Mouse (Mus musculus) CH12.LX (cell line): Measurements from ENCODE around the gene Il15. TPM values are rescaled to one million over a fixed set of nuclear protein-coding genes. Genes with fewer than 3 reads are reported as not detected.

Source experiments
- DNase-seq: peaks from one replicate; pipeline ENCODE4 v3.0.0-alpha.2; 2013; ENCODE audit errors: extremely low read depth
- H3K27ac ChIP-seq: 2 replicates; pipeline ENCODE4 v1.5.1; 2012; ENCODE audit warnings: low read depth, mild to moderate bottlenecking, control low read depth, moderate library complexity; ENCODE audit not compliant: insufficient read depth
- H3K27me3 ChIP-seq: replicated peaks from 2 replicates; pipeline ENCODE3; 2012; ENCODE audit warnings: inconsistent platforms
- H3K36me3 ChIP-seq, 2 experiments: replicated peaks in 1 of 2; 2 replicates each; pipeline versions ENCODE3 to v1.6.1; 2012; ENCODE audit warnings: inconsistent platforms in 1 of 2, low read length in 1 of 2, mild to moderate bottlenecking in 1 of 2, mixed read lengths in 1 of 2, moderate library complexity in 1 of 2; ENCODE audit not compliant: control insufficient read depth in 1 of 2, insufficient read depth in 1 of 2
- H3K4me1 ChIP-seq, 2 experiments: 2 replicates each; pipeline ENCODE4 v1.6.1; 2012; ENCODE audit warnings: inconsistent platforms in 1 of 2, moderate library complexity in 1 of 2; ENCODE audit not compliant: insufficient read depth in 2 of 2, control insufficient read depth in 1 of 2
- H3K4me2 ChIP-seq: 2 replicates; pipeline ENCODE4 v1.6.1; 2012; ENCODE audit warnings: low read depth, mild to moderate bottlenecking, control low read depth; ENCODE audit not compliant: poor library complexity, insufficient read depth, severe bottlenecking
- H3K4me3 ChIP-seq, 3 experiments: fragments of 150-350 bp in 1 of 3; sonication (generic) in 1 of 3; replicated peaks in 1 of 3; 2 replicates each; pipeline versions ENCODE3 to v1.5.1; 2011 to 2012; ENCODE audit warnings: low read depth in 2 of 3, low read length in 2 of 3, mild to moderate bottlenecking in 2 of 3, moderate library complexity in 2 of 3, control low read depth in 1 of 3, improper control_type of control experiment in 1 of 3, inconsistent platforms in 1 of 3, mixed read lengths in 1 of 3; ENCODE audit not compliant: poor library complexity in 1 of 3
- H3K79me2 ChIP-seq: replicated peaks from 2 replicates; pipeline ENCODE4 v1.6.1; 2012; ENCODE audit warnings: mild to moderate bottlenecking, moderate library complexity; ENCODE audit not compliant: control insufficient read depth, poor library complexity, insufficient read depth, severe bottlenecking; ENCODE audit errors: extremely low read depth
- H3K9ac ChIP-seq: 2 replicates; pipeline ENCODE4 v1.6.1; 2012; ENCODE audit warnings: low read depth, mild to moderate bottlenecking, control low read depth, moderate library complexity; ENCODE audit not compliant: insufficient read depth
- H3K9me3 ChIP-seq: replicated peaks from 2 replicates; pipeline ENCODE3; 2012; ENCODE audit warnings: low read length, inconsistent platforms, mixed read lengths
- CHD2 ChIP-seq: IDR thresholded peaks from 2 replicates; pipeline ENCODE4 v1.6.1; 2011; ENCODE audit warnings: low read length, improper control_type of control experiment
- ELF1 ChIP-seq: IDR thresholded peaks from 2 replicates; pipeline ENCODE4 v1.6.1; 2014; ENCODE audit warnings: low read depth, mild to moderate bottlenecking, inconsistent platforms, low read length, improper control_type of control experiment
- ETS1 ChIP-seq: conservative IDR thresholded peaks from 2 replicates; pipeline ENCODE4 v1.6.1; 2012; ENCODE audit warnings: low read depth, mild to moderate bottlenecking, inconsistent platforms, low read length, improper control_type of control experiment, moderate library complexity
- KAT2A ChIP-seq: IDR thresholded peaks from 2 replicates; pipeline ENCODE4 v1.6.1; 2012; ENCODE audit warnings: low read length, improper control_type of control experiment, inconsistent platforms; ENCODE audit not compliant: insufficient replicate concordance
- MAFK ChIP-seq: IDR thresholded peaks from 2 replicates; pipeline ENCODE4 v1.6.1; 2011; ENCODE audit warnings: low read length, improper control_type of control experiment; ENCODE audit not compliant: insufficient replicate concordance
- MAX ChIP-seq: IDR thresholded peaks from 2 replicates; pipeline ENCODE4 v1.6.1; 2011; ENCODE audit warnings: low read length, improper control_type of control experiment
- MAZ ChIP-seq: IDR thresholded peaks from 2 replicates; pipeline ENCODE4 v1.6.1; 2012; ENCODE audit warnings: low read depth, mild to moderate bottlenecking, inconsistent platforms, low read length, improper control_type of control experiment, moderate library complexity
- MEF2A ChIP-seq: IDR thresholded peaks from 2 replicates; pipeline ENCODE4 v1.6.1; 2014; ENCODE audit warnings: low read depth, mild to moderate bottlenecking, inconsistent platforms, low read length, improper control_type of control experiment, borderline replicate concordance
- MXI1 ChIP-seq: IDR thresholded peaks from 2 replicates; pipeline ENCODE4 v1.6.1; 2011; ENCODE audit warnings: mild to moderate bottlenecking, low read depth, low read length, improper control_type of control experiment
- MYC ChIP-seq: IDR thresholded peaks from 2 replicates; pipeline ENCODE4 v1.6.1; 2011; ENCODE audit warnings: low read depth, mild to moderate bottlenecking, improper control_type of control experiment, low read length
- PAX5 ChIP-seq: IDR thresholded peaks from 2 replicates; pipeline ENCODE4 v1.6.1; 2012; ENCODE audit warnings: low read length, inconsistent platforms, mixed read lengths
- POLR2AphosphoS2 ChIP-seq: IDR thresholded peaks from 2 replicates; pipeline ENCODE4 v1.6.1; 2011; ENCODE audit warnings: low read depth, low read length, improper control_type of control experiment
- RCOR1 ChIP-seq: conservative IDR thresholded peaks from 2 replicates; pipeline ENCODE4 v1.6.1; 2012; ENCODE audit warnings: low read depth, mild to moderate bottlenecking, inconsistent platforms, low read length, improper control_type of control experiment
- SIN3A ChIP-seq: IDR thresholded peaks from 2 replicates; pipeline ENCODE4 v1.6.1; 2012; ENCODE audit warnings: low read length, improper control_type of control experiment, inconsistent platforms
- TCF12 ChIP-seq: IDR thresholded peaks from 2 replicates; pipeline ENCODE4 v1.6.1; 2014; ENCODE audit warnings: low read depth, mild to moderate bottlenecking, inconsistent platforms, low read length, improper control_type of control experiment
- UBTF ChIP-seq: IDR thresholded peaks from 2 replicates; pipeline ENCODE4 v1.6.1; 2012; ENCODE audit warnings: low read depth, mild to moderate bottlenecking, inconsistent platforms, low read length, improper control_type of control experiment, moderate library complexity
- USF1 ChIP-seq: IDR thresholded peaks from 2 replicates; pipeline ENCODE4 v1.6.1; 2014; ENCODE audit warnings: low read depth, mild to moderate bottlenecking, inconsistent platforms, low read length, improper control_type of control experiment
- USF2 ChIP-seq: conservative IDR thresholded peaks from 2 replicates; pipeline ENCODE4 v1.6.1; 2011; ENCODE audit warnings: low read depth, low read length, improper control_type of control experiment
- ZC3H11A ChIP-seq: IDR thresholded peaks from 2 replicates; pipeline ENCODE4 v1.6.1; 2012; ENCODE audit warnings: low read depth, mild to moderate bottlenecking, inconsistent platforms, low read length, improper control_type of control experiment
- ZMIZ1 ChIP-seq: IDR thresholded peaks from 2 replicates; pipeline ENCODE4 v1.6.1; 2012; ENCODE audit warnings: low read depth, mild to moderate bottlenecking, inconsistent platforms, low read length, improper control_type of control experiment
- ZNF384 ChIP-seq: IDR thresholded peaks from 2 replicates; pipeline ENCODE4 v1.6.1; 2012; ENCODE audit warnings: low read depth, low read length, improper control_type of control experiment, inconsistent platforms
- dilution Hi-C: fragments of 300-500 bp; cut with MboI; formaldehyde crosslinking; loops from 2 replicates; pipeline ENCODE4 v1.14.3; 2020; ENCODE audit warnings: low sequenced_read_pairs; ENCODE audit not compliant: extremely low pct_unique_long_range_greater_than_20kb, extremely low pct_ligation_motif_present
- in situ Hi-C: fragments of 300-500 bp; cut with MboI; formaldehyde crosslinking; loops from 3 replicates; pipeline ENCODE4 v1.14.3; 2019; ENCODE audit warnings: low sequenced_read_pairs, low pct_ligation_motif_present, low pct_unique_long_range_greater_than_20kb, mixed read lengths
- polyA plus RNA-seq: library from polyadenylated mRNA; unstranded; fragments of >175 nt; gene quantifications from 2 replicates; pipeline ENCODE4 v1.2.1, GENCODE M21; 2012; ENCODE audit warnings: low read depth; ENCODE audit not compliant: insufficient read length
- total RNA-seq, 2 experiments: library from RNA; depleted of rRNA; stranded (reverse); fragments of 300-350 nt in 1 of 2; fragments of >200 nt in 1 of 2; gene quantifications; 2 replicates each; pipeline ENCODE4 v1.2.3; 2012 to 2014

Il15 gene
- total and polyA plus RNA-seq, 3 experiments, result 2.2 to 8.9 (median 4.0) TPM

DNA sequence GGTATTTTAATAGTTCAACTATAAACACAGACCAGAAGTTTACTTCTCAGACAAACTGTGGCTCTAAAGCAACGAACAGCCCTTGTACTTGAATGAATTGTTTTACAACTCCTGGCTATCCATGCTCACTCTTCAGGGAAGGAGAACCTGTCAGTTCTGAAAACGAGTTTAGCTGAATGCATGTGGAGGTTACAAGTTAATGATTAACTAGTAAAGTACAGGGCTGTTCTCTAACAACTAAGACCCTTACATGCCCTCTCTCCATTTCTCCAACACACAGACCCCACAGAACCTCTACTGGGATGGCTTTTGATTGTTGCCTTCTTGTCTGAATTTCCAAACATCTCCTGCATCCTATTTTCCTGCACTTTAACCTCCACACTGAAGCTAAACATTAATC, 53.7 kb downstream of the Il15 start:
- H3K9ac ChIP-seq, result no peak overlapping the region
- no peak for DNase-seq
- TF ChIP-seq ELF1 (no peak), MYC (no peak), USF2 (no peak), UBTF (no peak), ETS1 (no peak), ZNF384 (no peak), USF1 (no peak), MAX (no peak), PAX5 (no peak), TCF12 (no peak), CHD2 (no peak), MXI1 (no peak), ZC3H11A (no peak), RCOR1 (no peak), SIN3A (no peak)
- no peak overlapping the region for H3K27ac ChIP-seq
- peaks cover 0 to 4% of the 10 kb centered on the region in 2 experiments; a peak in 1 of 4 replicates for H3K4me1 ChIP-seq
- no peak overlapping the region for H3K4me3 ChIP-seq
- no peak overlapping the region for H3K4me2 ChIP-seq
- H3K9me3 ChIP-seq, result no peaks in the 10 kb centered on the region
- dilution Hi-C loops (no loop called here), in situ Hi-C loops (loop anchor here (25.0 kb wide), 2 partner anchors 338 to 488 kb away; no protein-coding TSS in a partner anchor)
- H3K79me2 ChIP-seq, result no peaks in the 10 kb centered on the region
- no peaks in the 10 kb centered on the region for H3K27me3 ChIP-seq
- no peaks in the 10 kb centered on the region for H3K36me3 ChIP-seq

GRCm38 (mm10) chr8:82346485-82346884, 56.5 kb downstream of the Il15 start:
- Histone ChIP-seq H3K4me1 (peaks cover 0 to 4% of the 10 kb centered on the region in 2 experiments; a peak in 1 of 4 replicates), H3K4me2 (no peak overlapping the region), H3K36me3 (no peaks in the 10 kb centered on the region), H3K9ac (no peak overlapping the region), H3K27me3 (no peaks in the 10 kb centered on the region), H3K79me2 (no peaks in the 10 kb centered on the region), H3K9me3 (no peaks in the 10 kb centered on the region), H3K27ac (no peak overlapping the region), H3K4me3 (no peak overlapping the region)
- in situ Hi-C loops, result loop anchor here (25.0 kb wide), 2 partner anchors 341 to 491 kb away; no protein-coding TSS in a partner anchor
- dilution Hi-C loops, result no loop called here
- DNase-seq, result no peak
- TF ChIP-seq MAX (no peak), KAT2A (no peak), SIN3A (no peak), MAFK (no peak), POLR2AphosphoS2 (no peak), USF1 (no peak), TCF12 (no peak), USF2 (no peak), ZNF384 (no peak), PAX5 (no peak), MEF2A (no peak), MAZ (no peak), UBTF (no peak), ZMIZ1 (no peak)
